Mouse (Mus musculus): ENCODE measurements around the gene AC124502.3. TPM values are rescaled to one million over a fixed set of nuclear protein-coding genes. Genes with fewer than 3 reads are reported as not detected.

The AC124502.3 gene
- polyA plus RNA-seq, 1 experiment from 2014 or later = 2.4 TPM

DNA sequence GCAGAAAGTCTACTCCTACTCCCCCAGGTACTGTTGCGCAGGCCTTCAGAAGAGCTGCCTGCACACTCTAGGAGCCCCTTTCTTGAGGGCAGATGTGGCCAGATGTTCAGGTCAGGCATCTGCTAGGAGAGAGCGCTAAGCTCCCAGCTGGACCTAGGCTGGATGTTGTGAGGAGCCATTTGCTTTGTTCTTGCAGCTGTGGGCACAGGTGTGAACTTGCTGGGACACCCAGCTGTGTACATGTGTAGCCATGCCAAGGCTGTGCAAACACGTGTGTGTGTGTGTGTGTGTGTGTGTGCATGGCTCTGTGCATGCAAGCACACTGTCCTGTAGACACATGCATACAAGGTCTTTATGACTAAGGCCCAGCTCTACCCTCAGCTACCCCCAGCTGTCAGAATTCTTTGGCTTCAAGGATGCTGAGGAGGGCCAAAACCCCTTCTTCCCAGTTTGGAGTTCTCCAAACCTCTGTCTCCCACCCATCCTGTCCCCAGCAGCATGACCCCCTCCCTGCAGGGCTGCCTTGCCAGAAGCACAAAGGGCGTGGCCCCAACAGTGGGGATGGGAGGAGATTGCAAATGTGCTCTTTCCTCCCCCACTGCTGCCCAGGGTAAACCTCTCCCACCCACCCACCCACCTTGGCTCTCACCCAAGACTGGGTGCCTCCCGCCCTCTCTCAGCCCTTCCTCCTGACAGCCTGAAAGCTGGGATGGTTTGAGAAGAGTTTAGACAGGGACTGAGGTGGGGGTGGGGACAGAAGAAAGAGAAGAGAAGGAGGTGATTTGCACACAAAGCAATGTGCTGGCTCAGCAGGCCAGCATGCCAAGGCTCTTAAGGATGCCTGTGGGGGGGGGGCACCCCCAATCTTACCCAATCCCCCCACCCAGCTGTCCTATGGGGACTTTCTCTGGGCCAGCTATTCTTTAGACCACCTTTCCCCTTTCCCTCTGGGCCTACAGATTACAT is 22.0 kb downstream of the AC124502.3 start:
- Histone ChIP-seq H3K36me3 (no peaks in the 10 kb centered on the region), H3K4me2 (no peak overlapping the region), H3K4me3 (replicated peaks) (no peak overlapping the region), H3K9ac (replicated peaks) (no peak overlapping the region), H3K9me3 (no peaks in the 10 kb centered on the region), H3K27me3 (no peaks in the 10 kb centered on the region), H3K27ac (peak overlapping the region; percentile 70; the same call in 1 of the 2 replicates), H3K4me1 (replicated peaks) (peaks cover 59% of the 10 kb centered on the region)
- 29% methylated on average over 5 of the region's 5 CpGs for WGBS
- no peak for ATAC-seq (ENCODE audit: insufficient number of reproducible peaks, insufficient read depth, low FRiP score, low TSS enrichment, low read depth)

DNA sequence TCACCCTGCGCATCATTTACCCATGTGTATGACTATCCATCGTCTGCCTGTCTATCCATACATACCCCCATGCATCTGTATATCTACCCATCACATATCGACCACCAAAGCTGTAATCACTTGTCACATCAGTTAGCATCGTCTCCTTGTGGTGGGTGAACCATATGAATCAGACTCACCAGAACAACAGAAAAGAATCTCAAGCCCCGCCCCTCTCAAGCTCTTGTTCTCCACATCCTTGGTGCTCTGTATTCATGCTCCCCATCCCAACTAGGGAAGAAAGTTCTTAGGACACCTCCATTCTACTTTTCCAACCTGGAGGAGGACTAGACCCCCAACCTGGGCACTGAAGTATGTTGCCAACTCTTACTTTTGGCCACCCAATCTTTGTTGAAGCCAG is 23.4 kb downstream of the AC124502.3 start:
- Histone ChIP-seq H3K4me1 (replicated peaks) (peaks cover 54% of the 10 kb centered on the region), H3K9ac (replicated peaks) (no peak overlapping the region), H3K4me2 (no peak overlapping the region), H3K27ac (no peak overlapping the region), H3K36me3 (no peaks in the 10 kb centered on the region), H3K9me3 (no peaks in the 10 kb centered on the region), H3K4me3 (replicated peaks) (no peak overlapping the region), H3K27me3 (no peaks in the 10 kb centered on the region)
- WGBS = 81% methylated on average over 5 of the region's 5 CpGs
- ATAC-seq (ENCODE audit: insufficient number of reproducible peaks, insufficient read depth, low FRiP score, low TSS enrichment, low read depth) = no peak

DNA sequence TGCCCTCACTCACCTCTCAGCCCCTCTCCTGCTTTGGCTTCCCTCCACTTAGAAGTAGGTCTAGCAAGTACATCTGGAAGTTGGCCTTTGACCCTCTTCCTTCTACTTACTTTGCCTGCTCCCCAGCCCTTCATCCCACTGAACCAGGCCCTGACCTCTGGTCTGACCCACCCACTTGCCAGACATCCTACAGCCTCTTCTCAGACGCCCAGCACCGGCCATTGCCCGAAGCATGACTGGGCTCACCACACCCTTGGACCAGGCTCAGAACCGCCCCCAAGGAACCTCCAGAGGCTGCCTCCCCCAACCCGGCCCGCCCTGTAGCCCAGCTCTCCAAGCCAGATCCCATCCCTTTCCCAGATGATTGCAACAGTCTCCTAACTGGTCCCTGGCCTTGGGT is 23.8 kb downstream of the AC124502.3 start:
- no peak overlapping the region for H3K4me3 ChIP-seq (replicated peaks)
- no peak overlapping the region for H3K27ac ChIP-seq
- no peaks in the 10 kb centered on the region for H3K36me3 ChIP-seq
- no peaks in the 10 kb centered on the region for H3K27me3 ChIP-seq
- no peak overlapping the region for H3K4me2 ChIP-seq
- 33% methylated on average over 6 of the region's 6 CpGs for WGBS
- no peak overlapping the region for H3K9ac ChIP-seq (replicated peaks)
- peaks cover 56% of the 10 kb centered on the region for H3K4me1 ChIP-seq (replicated peaks)
- H3K9me3 ChIP-seq = no peaks in the 10 kb centered on the region
- ATAC-seq (ENCODE audit: insufficient number of reproducible peaks, insufficient read depth, low FRiP score, low TSS enrichment, low read depth) = no peak

DNA sequence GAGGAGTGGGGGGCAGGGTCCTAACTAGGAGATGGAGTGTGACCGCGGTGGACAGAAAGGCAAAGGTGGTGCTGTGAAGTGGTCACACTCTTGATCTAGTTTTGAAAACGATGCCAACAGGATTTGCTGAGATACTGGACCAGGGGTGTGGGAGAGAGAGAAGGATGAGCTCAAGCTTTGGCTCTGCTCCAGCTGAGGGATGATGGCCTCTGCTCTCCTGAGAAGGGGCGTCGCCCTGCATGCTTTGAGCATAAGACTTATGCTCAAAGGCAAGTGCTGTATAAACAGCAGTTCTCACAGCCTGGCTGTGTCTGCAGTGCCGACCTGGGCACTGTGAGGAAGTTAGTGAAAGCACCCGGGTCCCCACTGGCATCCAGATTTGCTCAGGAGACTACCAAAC is 26.4 kb downstream of the AC124502.3 start:
- no peaks in the 10 kb centered on the region for H3K9me3 ChIP-seq
- no peak overlapping the region for H3K9ac ChIP-seq (replicated peaks)
- H3K27me3 ChIP-seq = peaks cover 9% of the 10 kb centered on the region
- WGBS = 64% methylated on average over 7 of the region's 7 CpGs
- no peaks in the 10 kb centered on the region for H3K36me3 ChIP-seq
- no peak overlapping the region for H3K4me2 ChIP-seq
- no peak overlapping the region for H3K27ac ChIP-seq
- H3K4me3 ChIP-seq (replicated peaks) = no peak overlapping the region
- peaks cover 55% of the 10 kb centered on the region for H3K4me1 ChIP-seq (replicated peaks)
- ATAC-seq (ENCODE audit: insufficient number of reproducible peaks, insufficient read depth, low FRiP score, low TSS enrichment, low read depth) = no peak

DNA sequence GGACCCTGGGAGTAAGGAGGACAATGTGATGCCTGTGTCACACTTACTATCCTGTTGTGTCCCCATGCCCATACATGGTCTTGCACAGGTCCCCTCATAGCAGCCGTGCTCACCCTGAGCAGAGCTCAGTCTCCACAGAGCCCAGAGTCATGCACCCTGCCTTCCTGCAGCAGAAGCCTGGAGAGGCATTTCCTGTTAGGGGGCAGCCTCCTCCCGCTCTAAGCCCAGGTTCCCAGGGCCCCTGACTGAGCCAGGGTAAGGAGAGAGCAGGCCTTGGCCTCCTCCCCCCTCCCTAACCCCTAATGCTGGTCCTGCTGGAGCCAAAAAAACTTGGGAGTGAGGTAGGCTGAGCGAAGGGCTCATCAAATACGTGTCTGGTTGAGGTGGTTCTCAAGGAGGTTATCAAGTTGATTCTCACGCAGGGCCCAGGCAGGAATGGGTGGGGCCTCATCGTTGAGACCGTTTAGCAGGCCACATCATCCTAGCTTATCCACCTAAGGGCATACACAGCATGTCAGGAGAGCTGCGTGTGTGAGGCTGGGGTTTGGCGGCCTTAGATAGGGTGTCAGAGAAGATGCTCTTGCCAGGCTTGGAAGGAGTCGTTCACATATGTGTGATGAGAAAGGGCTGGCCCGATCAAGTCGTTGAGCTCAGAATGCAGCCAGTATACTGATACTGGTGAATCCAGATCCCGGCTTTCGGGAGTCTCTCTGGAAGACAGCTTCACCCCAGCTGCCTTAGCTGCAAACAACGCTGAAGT is 28.5 kb downstream of the AC124502.3 start:
- peaks cover 57% of the 10 kb centered on the region for H3K4me1 ChIP-seq (replicated peaks)
- peak overlapping the region; percentile 99 for H3K4me2 ChIP-seq
- no peaks in the 10 kb centered on the region for H3K9me3 ChIP-seq
- H3K27ac ChIP-seq = peak overlapping the region; percentile 99
- H3K4me3 ChIP-seq (replicated peaks) = peak overlapping the region; percentile 69
- ATAC-seq (ENCODE audit: insufficient number of reproducible peaks, insufficient read depth, low FRiP score, low TSS enrichment, low read depth) = 0 out of 2 replicates have a peak, but pooled peaks have one; percentile 4
- H3K36me3 ChIP-seq = no peaks in the 10 kb centered on the region
- H3K9ac ChIP-seq (replicated peaks) = peak overlapping the region; percentile 86
- 3% methylated on average over 15 of the region's 15 CpGs for WGBS
- H3K27me3 ChIP-seq = peaks cover 9% of the 10 kb centered on the region

DNA sequence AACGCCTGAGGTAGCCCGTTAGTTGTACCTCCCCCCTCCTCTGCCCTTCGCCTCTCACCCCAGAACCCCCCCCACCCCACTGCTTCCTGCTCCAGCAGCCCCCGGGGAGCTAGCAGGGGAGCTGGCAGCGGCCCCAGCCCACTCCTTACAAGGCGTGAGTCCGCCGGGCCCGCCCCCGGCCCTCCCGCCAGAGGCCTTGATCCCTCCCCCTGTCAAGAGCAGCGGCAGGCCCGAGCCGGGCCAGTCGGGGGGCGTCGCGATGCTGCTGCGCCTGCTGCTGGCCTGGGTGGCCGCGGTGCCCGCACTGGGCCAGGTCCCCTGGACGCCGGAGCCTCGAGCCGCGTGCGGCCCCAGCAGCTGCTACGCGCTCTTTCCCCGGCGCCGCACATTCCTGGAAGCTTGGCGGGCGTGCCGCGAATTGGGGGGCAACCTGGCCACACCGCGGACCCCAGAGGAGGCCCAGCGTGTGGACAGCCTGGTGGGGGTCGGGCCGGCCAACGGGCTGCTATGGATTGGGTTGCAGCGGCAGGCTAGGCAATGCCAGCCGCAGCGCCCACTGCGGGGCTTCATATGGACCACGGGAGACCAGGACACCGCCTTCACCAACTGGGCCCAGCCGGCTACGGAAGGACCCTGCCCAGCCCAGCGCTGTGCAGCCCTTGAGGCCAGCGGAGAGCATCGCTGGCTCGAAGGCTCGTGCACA is 29.3 kb downstream of the AC124502.3 start, which contains the start of gene Cd248:
Cd248 (plus strand) TSS at position 212 of the 703 bp plus-strand sequence.
- Histone ChIP-seq H3K27ac (peak within 1 kb of the TSS; percentile 99), H3K4me1 (replicated peaks) (peaks cover 62% of the 10 kb centered on the region), H3K36me3 (no peaks in the 10 kb centered on the region), H3K4me3 (replicated peaks) (peak within 1 kb of the TSS; percentile 69), H3K9me3 (no peaks in the 10 kb centered on the region), H3K4me2 (peak within 1 kb of the TSS; percentile 99), H3K27me3 (peaks cover 9% of the 10 kb centered on the region), H3K9ac (replicated peaks) (peak within 1 kb of the TSS; percentile 86)
- ATAC-seq (ENCODE audit: insufficient number of reproducible peaks, insufficient read depth, low FRiP score, low TSS enrichment, low read depth) = peak; percentile 46
- WGBS = 1% methylated on average over 55 of the region's 56 CpGs

DNA sequence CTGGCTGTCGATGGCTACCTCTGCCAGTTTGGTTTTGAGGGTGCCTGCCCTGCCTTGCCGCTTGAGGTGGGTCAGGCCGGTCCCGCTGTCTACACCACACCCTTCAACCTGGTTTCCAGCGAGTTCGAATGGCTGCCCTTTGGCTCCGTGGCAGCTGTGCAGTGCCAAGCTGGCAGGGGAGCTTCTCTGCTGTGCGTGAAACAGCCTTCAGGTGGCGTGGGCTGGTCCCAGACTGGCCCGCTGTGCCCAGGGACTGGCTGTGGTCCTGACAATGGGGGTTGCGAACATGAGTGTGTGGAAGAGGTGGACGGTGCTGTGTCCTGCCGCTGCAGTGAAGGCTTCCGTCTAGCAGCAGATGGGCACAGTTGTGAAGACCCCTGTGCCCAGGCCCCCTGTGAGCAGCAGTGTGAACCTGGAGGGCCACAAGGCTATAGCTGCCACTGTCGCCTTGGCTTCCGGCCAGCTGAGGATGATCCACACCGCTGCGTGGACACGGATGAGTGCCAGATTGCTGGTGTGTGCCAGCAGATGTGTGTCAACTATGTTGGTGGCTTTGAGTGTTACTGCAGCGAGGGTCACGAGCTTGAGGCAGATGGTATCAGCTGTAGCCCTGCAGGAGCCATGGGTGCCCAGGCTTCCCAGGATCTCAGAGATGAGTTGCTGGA is 30.0 kb downstream of the AC124502.3 start:
- WGBS = 38% methylated on average over 21 of the region's 21 CpGs
- peaks cover 9% of the 10 kb centered on the region for H3K27me3 ChIP-seq
- peaks cover 64% of the 10 kb centered on the region for H3K4me1 ChIP-seq (replicated peaks)

DNA sequence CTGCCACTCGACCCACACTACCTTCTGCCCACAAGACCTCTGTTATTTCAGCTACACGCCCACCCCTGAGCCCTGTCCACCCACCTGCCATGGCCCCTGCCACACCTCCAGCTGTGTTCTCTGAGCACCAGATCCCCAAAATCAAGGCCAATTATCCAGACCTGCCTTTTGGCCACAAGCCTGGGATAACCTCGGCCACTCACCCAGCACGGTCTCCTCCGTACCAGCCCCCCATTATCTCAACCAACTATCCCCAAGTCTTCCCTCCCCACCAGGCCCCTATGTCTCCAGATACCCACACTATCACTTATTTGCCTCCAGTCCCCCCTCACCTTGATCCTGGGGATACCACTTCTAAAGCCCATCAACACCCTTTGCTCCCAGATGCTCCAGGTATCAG is 30.8 kb downstream of the AC124502.3 start:
- H3K27ac ChIP-seq = peak overlapping the region; percentile 99; the same call in 1 of the 2 replicates
- no peak for ATAC-seq (ENCODE audit: insufficient number of reproducible peaks, insufficient read depth, low FRiP score, low TSS enrichment, low read depth)
- peak overlapping the region; percentile 99 for H3K4me2 ChIP-seq
- H3K36me3 ChIP-seq = no peaks in the 10 kb centered on the region
- peaks cover 62% of the 10 kb centered on the region for H3K4me1 ChIP-seq (replicated peaks)
- H3K9ac ChIP-seq (replicated peaks) = no peak overlapping the region; the same call in 1 of the 2 replicates
- WGBS = 67% methylated on average over 5 of the region's 5 CpGs
- H3K27me3 ChIP-seq = peaks cover 15% of the 10 kb centered on the region
- no peaks in the 10 kb centered on the region for H3K9me3 ChIP-seq
- H3K4me3 ChIP-seq (replicated peaks) = peak overlapping the region; percentile 69

More for the DNA sequence above, 30.0 kb downstream of the AC124502.3 start:
- Histone ChIP-seq H3K27ac (peak overlapping the region; percentile 99), H3K4me3 (replicated peaks) (peak overlapping the region; percentile 69), H3K4me2 (peak overlapping the region; percentile 99), H3K9me3 (no peaks in the 10 kb centered on the region), H3K36me3 (no peaks in the 10 kb centered on the region), H3K9ac (replicated peaks) (peak overlapping the region; percentile 86)
- ATAC-seq (ENCODE audit: insufficient number of reproducible peaks, insufficient read depth, low FRiP score, low TSS enrichment, low read depth) = no peak

DNA sequence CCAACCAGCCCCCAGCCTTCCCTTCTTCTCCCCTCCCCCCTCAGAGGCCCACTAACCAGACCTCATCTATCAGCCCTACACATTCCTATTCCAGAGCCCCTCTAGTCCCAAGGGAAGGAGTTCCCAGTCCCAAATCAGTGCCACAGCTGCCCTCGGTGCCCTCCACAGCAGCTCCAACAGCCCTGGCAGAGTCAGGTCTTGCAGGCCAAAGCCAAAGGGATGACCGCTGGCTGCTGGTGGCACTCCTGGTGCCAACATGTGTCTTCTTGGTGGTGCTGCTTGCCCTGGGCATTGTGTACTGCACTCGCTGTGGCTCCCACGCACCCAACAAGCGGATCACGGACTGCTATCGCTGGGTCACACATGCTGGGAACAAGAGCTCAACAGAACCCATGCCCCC is 31.3 kb downstream of the AC124502.3 start:
- Histone ChIP-seq H3K4me2 (peak overlapping the region; percentile 99), H3K9ac (replicated peaks) (no peak overlapping the region; the same call in 1 of the 2 replicates), H3K4me3 (replicated peaks) (peak overlapping the region; percentile 69), H3K27ac (peak overlapping the region; percentile 99), H3K9me3 (no peaks in the 10 kb centered on the region), H3K36me3 (no peaks in the 10 kb centered on the region), H3K27me3 (peaks cover 17% of the 10 kb centered on the region), H3K4me1 (replicated peaks) (peaks cover 59% of the 10 kb centered on the region)
- no peak for ATAC-seq (ENCODE audit: insufficient number of reproducible peaks, insufficient read depth, low FRiP score, low TSS enrichment, low read depth)
- 75% methylated on average over 7 of the region's 7 CpGs for WGBS

DNA sequence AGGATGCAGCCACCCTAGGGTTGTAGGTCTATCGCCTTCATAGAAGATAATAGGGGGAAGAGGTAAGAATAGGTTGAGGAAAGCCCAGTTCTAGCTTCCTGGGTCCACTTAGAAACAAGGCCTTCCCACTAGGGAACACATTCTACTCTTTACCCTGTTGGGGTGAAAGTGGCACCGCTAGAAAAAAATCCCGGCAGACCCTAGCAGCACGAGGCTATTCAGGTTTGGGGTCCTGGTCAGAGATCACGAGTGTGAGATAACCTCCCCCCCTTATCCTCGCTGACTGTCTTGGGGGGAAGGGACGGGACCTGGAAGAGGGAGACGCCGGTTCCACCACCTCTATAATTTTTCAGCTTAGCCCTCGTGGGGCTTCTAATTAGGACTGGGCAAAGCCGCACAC is 32.4 kb downstream of the AC124502.3 start:
- Histone ChIP-seq H3K4me2 (peak overlapping the region; percentile 99), H3K4me1 (replicated peaks) (peaks cover 52% of the 10 kb centered on the region), H3K27ac (peak overlapping the region; percentile 99), H3K4me3 (replicated peaks) (peak overlapping the region; percentile 69), H3K36me3 (no peaks in the 10 kb centered on the region), H3K9ac (replicated peaks) (peak overlapping the region; percentile 55), H3K27me3 (peaks cover 17% of the 10 kb centered on the region), H3K9me3 (no peaks in the 10 kb centered on the region)
- WGBS = 2% methylated on average over 11 of the region's 11 CpGs
- ATAC-seq (ENCODE audit: insufficient number of reproducible peaks, insufficient read depth, low FRiP score, low TSS enrichment, low read depth) = no peak
